Mouse (Mus musculus): Measurements from ENCODE around the gene Megf11. TPM values are rescaled to one million over a fixed set of nuclear protein-coding genes. Genes with fewer than 3 reads are reported as not detected.
"Not testable (repeated sequence)": the region's sequence is repeated elsewhere in the genome, so short reads cannot be mapped to it uniquely, and the experiment has no call there.

Megf11 gene
- total and polyA plus RNA-seq, 3 experiments: 0.08 to 0.93 TPM; not detected in 1

- Histone ChIP-seq H3K4me3 (ENCODE audit: control insufficient read depth in 1 of 2, insufficient read depth in 1 of 2, low read depth in 2 of 2, low read length in 2 of 2) (no peak overlapping the region), H3K9ac (ENCODE audit: control insufficient read depth, low read depth, low read length, poor library complexity, severe bottlenecking) (no peak overlapping the region), H3K27me3 (ENCODE audit: control insufficient read depth in 1 of 2, insufficient read depth in 2 of 2, low read length in 2 of 2) (peaks cover 0 to 1% of the 10 kb centered on the region in 2 experiments; a peak in 1 of 4 replicates), H3K4me1 (ENCODE audit: control insufficient read depth in 1 of 2, insufficient read depth in 2 of 2, low read length in 2 of 2) (no peaks in the 10 kb centered on the region), H3K79me2 (ENCODE audit: control insufficient read depth, insufficient read depth, low read length, poor library complexity) (no peaks in the 10 kb centered on the region), H3K27ac (ENCODE audit: control insufficient read depth, low read depth, low read length) (no peak overlapping the region), H3K36me3 (ENCODE audit: control insufficient read depth in 1 of 2, insufficient read depth in 2 of 2, low read length in 2 of 2) (no peaks in the 10 kb centered on the region), H3K9me3 (replicated peaks; ENCODE audit: insufficient read depth, low read length) (no peaks in the 10 kb centered on the region)
- no peak for TF ChIP-seq ETS1 (IDR thresholded peaks at IDR 0.05; ENCODE audit: low read depth, low read length)
- TF ChIP-seq JUND (IDR thresholded peaks at IDR 0.05; ENCODE audit: low read depth, low read length): no peak
- no peak for TF ChIP-seq E2F4 (IDR thresholded peaks at IDR 0.05; ENCODE audit: borderline replicate concordance, low read depth, low read length)
- TF ChIP-seq TCF12 (IDR thresholded peaks at IDR 0.05; ENCODE audit: low read depth, low read length): no peak
- no peak for TF ChIP-seq USF1 (IDR thresholded peaks at IDR 0.05; ENCODE audit: low read depth, low read length)
- no peak for TF ChIP-seq MAFK (IDR thresholded peaks at IDR 0.05; ENCODE audit: borderline replicate concordance, low read depth, low read length)
- TF ChIP-seq MAZ (IDR thresholded peaks at IDR 0.05; ENCODE audit: low read depth, low read length): no peak
- no peak for TF ChIP-seq NELFE (IDR thresholded peaks at IDR 0.05; ENCODE audit: low read depth, low read length)
- no peak for TF ChIP-seq MEF2A (IDR thresholded peaks at IDR 0.05; ENCODE audit: extremely low read depth, insufficient replicate concordance, low read depth, low read length, poor library complexity, severe bottlenecking)
- TF ChIP-seq ZC3H11A (IDR thresholded peaks at IDR 0.05; ENCODE audit: low read depth, low read length): no peak
- no peak for TF ChIP-seq TAL1 (IDR thresholded peaks at IDR 0.05; ENCODE audit: low read length)
- TF ChIP-seq POLR2AphosphoS2 (IDR thresholded peaks at IDR 0.05; ENCODE audit: low read length): no peak
- no peak for TF ChIP-seq CHD1 (IDR thresholded peaks at IDR 0.05; ENCODE audit: low read depth, low read length)
- no peak for TF ChIP-seq GATA1 (IDR thresholded peaks at IDR 0.05; ENCODE audit: low read depth, low read length)
- no peak for TF ChIP-seq MAX (IDR thresholded peaks at IDR 0.05; ENCODE audit: low read length)
- no peak for TF ChIP-seq MYC (IDR thresholded peaks at IDR 0.05; ENCODE audit: low read depth, low read length)
- no peak for TF ChIP-seq RCOR1 (IDR thresholded peaks at IDR 0.05; ENCODE audit: low read depth, low read length)
- TF ChIP-seq CTCF (IDR thresholded peaks at IDR 0.05 in 2 of 3, conservative IDR thresholded peaks at IDR 0.05 in 1 of 3; ENCODE audit: control insufficient read depth in 1 of 3, insufficient read depth in 1 of 3, low read depth in 2 of 3, low read length in 3 of 3, poor library complexity in 1 of 3, severe bottlenecking in 1 of 3): no peak
- TF ChIP-seq TBP (IDR thresholded peaks at IDR 0.05; ENCODE audit: low read depth, low read length): no peak
- DNase-seq (ENCODE audit: low read depth, low spot score): no peak
These were observed 90.5 kb downstream of the Megf11 start for GRCm38 (mm10) chr9:64475942-64476341.

GRCm38 (mm10) chr9:64477397-64477796 is 92.0 kb downstream of the Megf11 start:
- not testable (repeated sequence) for H3K4me1 ChIP-seq (ENCODE audit: control insufficient read depth in 1 of 2, insufficient read depth in 2 of 2, low read length in 2 of 2); H3K9ac ChIP-seq (ENCODE audit: control insufficient read depth, low read depth, low read length, poor library complexity, severe bottlenecking); H3K36me3 ChIP-seq (ENCODE audit: control insufficient read depth in 1 of 2, insufficient read depth in 2 of 2, low read length in 2 of 2); H3K79me2 ChIP-seq (ENCODE audit: control insufficient read depth, insufficient read depth, low read length, poor library complexity); H3K27ac ChIP-seq (ENCODE audit: control insufficient read depth, low read depth, low read length); DNase-seq (ENCODE audit: low read depth, low spot score); H3K4me3 ChIP-seq (ENCODE audit: control insufficient read depth in 1 of 2, insufficient read depth in 1 of 2, low read depth in 2 of 2, low read length in 2 of 2); H3K27me3 ChIP-seq (ENCODE audit: control insufficient read depth in 1 of 2, insufficient read depth in 2 of 2, low read length in 2 of 2); H3K9me3 ChIP-seq (replicated peaks; ENCODE audit: insufficient read depth, low read length)
